Mouse (Mus musculus) hindbrain, postnatal 0 days (tissue): ENCODE measurements at regions not wholly inside any gene's neighbourhood (a gene's known extent, or its start where the extent isn't known, plus 50 kb on each side); places are given as distances from the start of the nearest gene placed in this dataset.

Experiments used
- ATAC-seq: fragments of 200-750 bp; cut with Nextera tagmentation; 2 replicates; pipeline ENCODE4 v1.8.0; 2017; ENCODE audit warnings: mild to moderate bottlenecking, moderate TSS enrichment, moderate library complexity
- DNase-seq: peaks from one replicate; pipeline ENCODE4 v3.0.0-alpha.2; 2015; ENCODE audit warnings: low spot score
- H3K27ac ChIP-seq: fragments of 300-500 bp; sonication (generic); 2 replicates; pipeline ENCODE4 v1.5.1; 2014; ENCODE audit warnings: mild to moderate bottlenecking
- H3K27me3 ChIP-seq: fragments of 300-500 bp; sonication (generic); 2 replicates; pipeline ENCODE4 v1.6.1; 2014; ENCODE audit warnings: low read length, mixed read lengths; ENCODE audit not compliant: insufficient read depth
- H3K36me3 ChIP-seq: fragments of 300-500 bp; sonication (generic); 2 replicates; pipeline ENCODE4 v1.6.1; 2014; ENCODE audit warnings: low read length, mixed read lengths; ENCODE audit not compliant: insufficient read depth
- H3K4me1 ChIP-seq: fragments of 300-500 bp; sonication (generic); 2 replicates; pipeline ENCODE4 v1.6.1; 2014; ENCODE audit warnings: antibody characterized with exemption, low read length, mixed read lengths; ENCODE audit not compliant: insufficient read depth
- H3K4me2 ChIP-seq: fragments of 300-500 bp; sonication (generic); 2 replicates; pipeline ENCODE4 v1.6.1; 2014; ENCODE audit warnings: low read depth, mild to moderate bottlenecking, low read length, moderate library complexity, mixed read lengths
- H3K4me3 ChIP-seq: fragments of 300-500 bp; sonication (generic); 2 replicates; pipeline ENCODE4 v1.5.1; 2014; ENCODE audit warnings: low read length
- H3K9ac ChIP-seq: fragments of 300-500 bp; sonication (generic); replicated peaks from 2 replicates; pipeline ENCODE4 v1.6.1; 2014; ENCODE audit warnings: mild to moderate bottlenecking, low read length, moderate library complexity, mixed read lengths
- H3K9me3 ChIP-seq: fragments of 300-500 bp; sonication (generic); 2 replicates; pipeline ENCODE4 v1.6.1; 2016; ENCODE audit warnings: low read length, mixed read lengths
- CTCF ChIP-seq: IDR thresholded peaks from 2 replicates; pipeline ENCODE4 v1.5.1; 2016; ENCODE audit warnings: antibody characterized with exemption, control low read depth, low read depth
- WGBS: fragments of 180-500 bp; shearing (Covaris S2); extraction: QIAGEN DNeasy Blood & Tissue Kit; methylation state at CpG from one replicate; pipeline ENCODE4 v1.1.7; 2014; 5-methylcytosine and 5-hydroxymethylcytosine counted together

GRCm38 (mm10) chr17:52210483-52210882 lies 377.4 kb upstream of the Satb1 start:
- 92% methylated on average over 6 of the region's 6 CpGs for WGBS
- ATAC-seq = no peak

GRCm38 (mm10) chr17:52197731-52198130 lies 364.6 kb upstream of the Satb1 start:
- Histone ChIP-seq H3K36me3 (no peaks in the 10 kb centered on the region), H3K4me3 (no peak overlapping the region), H3K27me3 (no peaks in the 10 kb centered on the region), H3K9me3 (no peaks in the 10 kb centered on the region), H3K4me2 (no peak overlapping the region), H3K4me1 (no peaks in the 10 kb centered on the region), H3K27ac (no peak overlapping the region), H3K9ac (no peak overlapping the region)
- ATAC-seq = peak; percentile 43; the same call in 1 of the 2 replicates
- 86% methylated on average over 4 of the region's 4 CpGs for WGBS
- peak; percentile 23 for DNase-seq
- TF ChIP-seq CTCF = no peak

More at GRCm38 (mm10) chr17:52210483-52210882, 377.4 kb upstream of the Satb1 start:
- no peak overlapping the region for H3K9ac ChIP-seq
- no peak for DNase-seq
- H3K9me3 ChIP-seq = no peaks in the 10 kb centered on the region
- no peak for TF ChIP-seq CTCF
- H3K4me3 ChIP-seq = no peak overlapping the region
- no peaks in the 10 kb centered on the region for H3K4me1 ChIP-seq
- H3K4me2 ChIP-seq = no peak overlapping the region
- no peak overlapping the region for H3K27ac ChIP-seq
- no peaks in the 10 kb centered on the region for H3K36me3 ChIP-seq
- no peaks in the 10 kb centered on the region for H3K27me3 ChIP-seq

GRCm38 (mm10) chr17:52196811-52197210 lies 363.7 kb upstream of the Satb1 start:
- Histone ChIP-seq H3K4me3 (no peak overlapping the region), H3K4me1 (no peaks in the 10 kb centered on the region), H3K9me3 (no peaks in the 10 kb centered on the region), H3K27me3 (no peaks in the 10 kb centered on the region), H3K9ac (no peak overlapping the region), H3K36me3 (no peaks in the 10 kb centered on the region), H3K27ac (no peak overlapping the region), H3K4me2 (no peak overlapping the region)
- WGBS = 74% methylated on average over 5 of the region's 5 CpGs
- TF ChIP-seq CTCF = no peak
- ATAC-seq (no peak), DNase-seq (no peak)

GRCm38 (mm10) chr17:52195804-52196203 lies 362.7 kb upstream of the Satb1 start:
- peak; percentile 48 for DNase-seq
- no peaks in the 10 kb centered on the region for H3K4me1 ChIP-seq
- TF ChIP-seq CTCF = no peak
- peak; percentile 56; the same call in 1 of the 2 replicates for ATAC-seq
- WGBS = 68% methylated on average over 5 of the region's 5 CpGs
- H3K27ac ChIP-seq = no peak overlapping the region
- H3K4me3 ChIP-seq = no peak overlapping the region
- H3K27me3 ChIP-seq = no peaks in the 10 kb centered on the region
- H3K36me3 ChIP-seq = no peaks in the 10 kb centered on the region
- no peak overlapping the region for H3K9ac ChIP-seq
- no peaks in the 10 kb centered on the region for H3K9me3 ChIP-seq
- no peak overlapping the region for H3K4me2 ChIP-seq

- no peak for ATAC-seq
- no peak overlapping the region for H3K4me3 ChIP-seq
- no peaks in the 10 kb centered on the region for H3K27me3 ChIP-seq
- no peak for TF ChIP-seq CTCF
- H3K27ac ChIP-seq = no peak overlapping the region
- DNase-seq = no peak
- no peak overlapping the region for H3K9ac ChIP-seq
- H3K9me3 ChIP-seq = no peaks in the 10 kb centered on the region
- H3K4me2 ChIP-seq = no peak overlapping the region
- no peaks in the 10 kb centered on the region for H3K36me3 ChIP-seq
- H3K4me1 ChIP-seq = no peaks in the 10 kb centered on the region
- WGBS = 92% methylated on average over 6 of the region's 6 CpGs
Measured at GRCm38 (mm10) chr17:52191064-52191682, 358.1 kb upstream of the Satb1 start.

GRCm38 (mm10) chr17:52182706-52183105 lies 349.6 kb upstream of the Satb1 start:
- DNase-seq = peak; percentile 50
- H3K9ac ChIP-seq = no peak overlapping the region
- H3K9me3 ChIP-seq = no peaks in the 10 kb centered on the region; the same call in 1 of the 2 replicates
- no peak overlapping the region for H3K27ac ChIP-seq
- no peaks in the 10 kb centered on the region for H3K36me3 ChIP-seq
- H3K4me2 ChIP-seq = no peak overlapping the region
- H3K27me3 ChIP-seq = no peaks in the 10 kb centered on the region
- no peaks in the 10 kb centered on the region for H3K4me1 ChIP-seq
- peak; percentile 56 for TF ChIP-seq CTCF
- no peak for ATAC-seq
- 48% methylated on average over 3 of the region's 3 CpGs for WGBS
- H3K4me3 ChIP-seq = no peak overlapping the region

- H3K27ac ChIP-seq = no peak overlapping the region
- ATAC-seq (no peak), DNase-seq (no peak)
- H3K9ac ChIP-seq = no peak overlapping the region
- no peak for TF ChIP-seq CTCF
- H3K4me2 ChIP-seq = no peak overlapping the region
- no peaks in the 10 kb centered on the region for H3K27me3 ChIP-seq
- no peaks in the 10 kb centered on the region for H3K4me1 ChIP-seq
- no peaks in the 10 kb centered on the region; the same call in 1 of the 2 replicates for H3K9me3 ChIP-seq
- no peaks in the 10 kb centered on the region for H3K36me3 ChIP-seq
- 74% methylated on average over 2 of the region's 2 CpGs for WGBS
- no peak overlapping the region for H3K4me3 ChIP-seq
Measured at GRCm38 (mm10) chr17:52177996-52178395, 344.9 kb upstream of the Satb1 start.
